Mouse (Mus musculus): ENCODE measurements at regions not wholly inside any gene's neighbourhood (a gene's known extent, or its start where the extent isn't known, plus 50 kb on each side); places are given as distances from the start of the nearest gene placed in this dataset.

GRCm38 (mm10) chr9:61694206-61694605, 220.1 kb downstream of the Rplp1 start:
- Histone ChIP-seq H3K9ac (replicated peaks) (no peak overlapping the region), H3K9me3 (ENCODE audit: control insufficient read depth, low read length) (no peaks in the 10 kb centered on the region), H3K4me2 (ENCODE audit: low read depth) (no peak overlapping the region), H3K4me3 (ENCODE audit: insufficient read depth in 1 of 2, low read depth in 2 of 2, low read length in 2 of 2) (no peak overlapping the region), H3K27ac (no peak overlapping the region), H3K27me3 (ENCODE audit: control insufficient read depth, insufficient read depth, low read length) (no peaks in the 10 kb centered on the region), H3K36me3 (replicated peaks; ENCODE audit: control insufficient read depth, insufficient read depth, low read depth) (no peaks in the 10 kb centered on the region), H3K4me1 (replicated peaks; ENCODE audit: control insufficient read depth in 2 of 2, insufficient read depth in 2 of 2, low read length in 1 of 2) (peaks cover 0 to 11% of the 10 kb centered on the region in 2 experiments; a peak in 1 of 4 replicates)
- ATAC-seq (ENCODE audit: insufficient read depth) (no peak), DNase-seq (ENCODE audit: low read depth in 3 of 3, low spot score in 3 of 3) (no peak)
- TF ChIP-seq CTCF (IDR thresholded peaks at IDR 0.05; ENCODE audit: low read depth), result no peak
- TF ChIP-seq EP300 (IDR thresholded peaks at IDR 0.05; ENCODE audit: low read depth), result no peak
- 23% methylated on average over 10 of the region's 10 CpGs for WGBS (ENCODE audit: insufficient replicate concordance)

- no peak for ATAC-seq (ENCODE audit: insufficient read depth)
- TF ChIP-seq CTCF (IDR thresholded peaks at IDR 0.05; ENCODE audit: low read depth), result no peak
- no peak overlapping the region for H3K9ac ChIP-seq (replicated peaks)
- H3K4me3 ChIP-seq (ENCODE audit: insufficient read depth in 1 of 2, low read depth in 2 of 2, low read length in 2 of 2), result no peak overlapping the region
- H3K4me1 ChIP-seq (replicated peaks; ENCODE audit: control insufficient read depth in 2 of 2, insufficient read depth in 2 of 2, low read length in 1 of 2), result peaks cover 0 to 9% of the 10 kb centered on the region in 2 experiments; a peak in 1 of 4 replicates
- H3K4me2 ChIP-seq (ENCODE audit: low read depth), result no peak overlapping the region
- DNase-seq (ENCODE audit: low read depth in 3 of 3, low spot score in 3 of 3), result no peak
- 57% methylated on average over 3 of the region's 3 CpGs for WGBS (ENCODE audit: insufficient replicate concordance)
- H3K9me3 ChIP-seq (ENCODE audit: control insufficient read depth, low read length), result no peaks in the 10 kb centered on the region
- H3K36me3 ChIP-seq (replicated peaks; ENCODE audit: control insufficient read depth, insufficient read depth, low read depth), result no peaks in the 10 kb centered on the region
- H3K27me3 ChIP-seq (ENCODE audit: control insufficient read depth, insufficient read depth, low read length), result no peaks in the 10 kb centered on the region
- no peak overlapping the region for H3K27ac ChIP-seq
Measured at GRCm38 (mm10) chr9:61690786-61691185, 223.6 kb downstream of the Rplp1 start.

- H3K36me3 ChIP-seq (replicated peaks; ENCODE audit: control insufficient read depth, insufficient read depth, low read depth), result no peaks in the 10 kb centered on the region
- H3K27ac ChIP-seq, result no peak overlapping the region
- ATAC-seq (ENCODE audit: insufficient read depth), result no peak
- H3K27me3 ChIP-seq (ENCODE audit: control insufficient read depth, insufficient read depth, low read length), result no peaks in the 10 kb centered on the region
- no peak overlapping the region for H3K4me3 ChIP-seq (ENCODE audit: insufficient read depth in 1 of 2, low read depth in 2 of 2, low read length in 2 of 2)
- WGBS (ENCODE audit: insufficient replicate concordance), result 72% methylated on average over 7 of the region's 7 CpGs
- TF ChIP-seq EP300 (IDR thresholded peaks at IDR 0.05; ENCODE audit: low read depth), result no peak
- TF ChIP-seq CTCF (IDR thresholded peaks at IDR 0.05; ENCODE audit: low read depth), result no peak
- H3K9ac ChIP-seq (replicated peaks), result no peak overlapping the region
- no peak overlapping the region for H3K4me2 ChIP-seq (ENCODE audit: low read depth)
- DNase-seq (ENCODE audit: low read depth in 3 of 3, low spot score in 3 of 3), result no peak
- no peaks in the 10 kb centered on the region for H3K9me3 ChIP-seq (ENCODE audit: control insufficient read depth, low read length)
- H3K4me1 ChIP-seq (replicated peaks; ENCODE audit: control insufficient read depth in 2 of 2, insufficient read depth in 2 of 2, low read length in 1 of 2), result 0 out of 4 replicates have a peak, but pooled peaks cover 0 to 3% of the 10 kb centered on the region in 2 experiments
Measured at GRCm38 (mm10) chr9:61689939-61690338, 224.4 kb downstream of the Rplp1 start.

- H3K27me3 ChIP-seq (ENCODE audit: control insufficient read depth, insufficient read depth, low read length), result no peaks in the 10 kb centered on the region
- H3K4me2 ChIP-seq (ENCODE audit: low read depth), result no peak overlapping the region
- H3K36me3 ChIP-seq (replicated peaks; ENCODE audit: control insufficient read depth, insufficient read depth, low read depth), result no peaks in the 10 kb centered on the region
- no peaks in the 10 kb centered on the region for H3K9me3 ChIP-seq (ENCODE audit: control insufficient read depth, low read length)
- DNase-seq (ENCODE audit: low read depth in 3 of 3, low spot score in 3 of 3) (no peak), ATAC-seq (ENCODE audit: insufficient read depth) (no peak)
- no peak overlapping the region for H3K4me3 ChIP-seq (ENCODE audit: insufficient read depth in 1 of 2, low read depth in 2 of 2, low read length in 2 of 2)
- TF ChIP-seq CTCF (IDR thresholded peaks at IDR 0.05; ENCODE audit: low read depth) (no peak), EP300 (IDR thresholded peaks at IDR 0.05; ENCODE audit: low read depth) (no peak)
- H3K4me1 ChIP-seq (replicated peaks; ENCODE audit: control insufficient read depth in 2 of 2, insufficient read depth in 2 of 2, low read length in 1 of 2), result 0 out of 4 replicates have a peak, but pooled peaks cover 0 to 3% of the 10 kb centered on the region in 2 experiments
- 38% methylated on average over 5 of the region's 5 CpGs for WGBS (ENCODE audit: insufficient replicate concordance)
- H3K27ac ChIP-seq, result no peak overlapping the region
- H3K9ac ChIP-seq (replicated peaks), result no peak overlapping the region
Measured at GRCm38 (mm10) chr9:61689516-61689915, 224.8 kb downstream of the Rplp1 start.

- ATAC-seq (ENCODE audit: insufficient read depth) (no peak), DNase-seq (ENCODE audit: low read depth in 3 of 3, low spot score in 3 of 3) (no peak)
- Histone ChIP-seq H3K36me3 (replicated peaks; ENCODE audit: control insufficient read depth, insufficient read depth, low read depth) (no peaks in the 10 kb centered on the region), H3K4me2 (ENCODE audit: low read depth) (no peak overlapping the region), H3K4me1 (replicated peaks; ENCODE audit: control insufficient read depth in 2 of 2, insufficient read depth in 2 of 2, low read length in 1 of 2) (peaks cover 0 to 12% of the 10 kb centered on the region in 2 experiments; a peak in 2 of 4 replicates), H3K27me3 (ENCODE audit: control insufficient read depth, insufficient read depth, low read length) (no peaks in the 10 kb centered on the region), H3K9ac (replicated peaks) (no peak overlapping the region), H3K4me3 (ENCODE audit: insufficient read depth in 1 of 2, low read depth in 2 of 2, low read length in 2 of 2) (no peak overlapping the region), H3K9me3 (ENCODE audit: control insufficient read depth, low read length) (no peaks in the 10 kb centered on the region), H3K27ac (no peak overlapping the region)
- 58% methylated on average over 4 of the region's 4 CpGs for WGBS (ENCODE audit: insufficient replicate concordance)
- TF ChIP-seq EP300 (IDR thresholded peaks at IDR 0.05; ENCODE audit: low read depth), result no peak
Measured at GRCm38 (mm10) chr9:61683557-61683956, 230.8 kb downstream of the Rplp1 start.
